Mouse (Mus musculus) bone marrow, adult 2 months (tissue): ENCODE measurements around the gene Fnbp1.

ENCODE experiments used
- CTCF ChIP-seq: fragments of 200-500 bp; IDR thresholded peaks from 2 replicates; pipeline ENCODE4 v1.5.1; 2011; ENCODE audit warnings: low read length, control low read depth; ENCODE audit not compliant: control insufficient read depth, insufficient read depth
- POLR2A ChIP-seq: fragments of 200-500 bp; IDR thresholded peaks from 2 replicates; pipeline ENCODE4 v1.6.1; 2011; ENCODE audit warnings: low read depth, mild to moderate bottlenecking, control low read depth, low read length, borderline replicate concordance; ENCODE audit not compliant: control insufficient read depth

- TF ChIP-seq CTCF: no peak
- TF ChIP-seq POLR2A: no peak
These were observed 66.0 kb downstream of the Fnbp1 start for GRCm38 (mm10) chr2:31075836-31076235.
